Mouse (Mus musculus): Measurements from ENCODE around the gene Slc9a3r1.

Gene Slc9a3r1

GRCm38 (mm10) chr11:115162832-115163480 lies at the start of gene Slc9a3r1:
TSS of gene Slc9a3r1 (plus strand) at chr11:115163341.
- in situ Hi-C loops (cut with MboI), result no loop called here

DNA sequence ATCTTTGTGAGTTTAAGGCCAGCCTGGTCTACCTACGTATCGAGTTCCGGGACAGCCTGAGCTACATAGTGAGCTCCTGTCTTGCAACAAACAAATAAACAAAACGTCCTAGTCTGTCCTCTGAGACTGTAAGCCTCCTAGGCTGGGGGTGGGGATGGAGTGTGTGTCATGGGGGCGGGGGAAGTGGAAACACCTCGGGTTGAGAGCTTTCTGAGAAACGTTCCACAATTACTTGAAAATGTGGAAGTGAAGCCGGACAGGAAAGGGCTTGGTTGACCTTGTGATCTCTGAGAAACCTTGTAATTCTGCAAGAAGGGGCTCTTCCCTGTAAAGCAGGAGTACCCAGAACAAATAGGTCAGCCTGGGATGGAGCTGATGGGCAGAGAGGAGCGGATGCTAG lies 43.7 kb upstream of the Slc9a3r1 start:
- in situ Hi-C loops (cut with MboI), result no loop called here

DNA sequence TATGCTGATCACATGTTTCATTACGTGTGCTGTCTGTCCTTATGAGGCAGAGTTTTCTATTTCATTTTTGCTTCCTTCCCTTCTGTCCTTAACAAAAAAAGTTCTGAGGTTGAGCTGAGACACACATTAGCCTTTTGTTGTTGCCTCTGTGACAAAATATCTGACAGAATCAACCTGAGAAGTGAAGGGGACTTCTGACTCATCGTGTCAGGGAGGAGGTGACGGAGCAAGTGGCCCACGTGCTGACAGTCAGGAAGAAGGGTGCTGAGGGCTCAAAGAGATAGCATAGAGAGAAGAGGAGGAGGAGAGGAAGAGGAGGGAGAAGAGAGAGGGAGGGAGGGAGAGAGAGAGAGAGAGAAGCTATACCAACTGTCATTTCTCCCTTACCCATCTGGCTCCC lies 34.7 kb upstream of the Slc9a3r1 start:
- in situ Hi-C loops (cut with MboI), result no loop called here

GRCm38 (mm10) chr11:115129508-115130126 lies 33.5 kb upstream of the Slc9a3r1 start:
- in situ Hi-C loops (cut with MboI), result no loop called here

- in situ Hi-C loops (cut with MboI), result no loop called here
Measured at GRCm38 (mm10) chr11:115131768-115132381, 31.3 kb upstream of the Slc9a3r1 start.

GRCm38 (mm10) chr11:115133800-115134199 lies 29.3 kb upstream of the Slc9a3r1 start, which contains the start of gene Cd300lf:
TSS of gene Cd300lf (minus strand) at chr11:115133992.
- in situ Hi-C loops (cut with MboI), result no loop called here

DNA sequence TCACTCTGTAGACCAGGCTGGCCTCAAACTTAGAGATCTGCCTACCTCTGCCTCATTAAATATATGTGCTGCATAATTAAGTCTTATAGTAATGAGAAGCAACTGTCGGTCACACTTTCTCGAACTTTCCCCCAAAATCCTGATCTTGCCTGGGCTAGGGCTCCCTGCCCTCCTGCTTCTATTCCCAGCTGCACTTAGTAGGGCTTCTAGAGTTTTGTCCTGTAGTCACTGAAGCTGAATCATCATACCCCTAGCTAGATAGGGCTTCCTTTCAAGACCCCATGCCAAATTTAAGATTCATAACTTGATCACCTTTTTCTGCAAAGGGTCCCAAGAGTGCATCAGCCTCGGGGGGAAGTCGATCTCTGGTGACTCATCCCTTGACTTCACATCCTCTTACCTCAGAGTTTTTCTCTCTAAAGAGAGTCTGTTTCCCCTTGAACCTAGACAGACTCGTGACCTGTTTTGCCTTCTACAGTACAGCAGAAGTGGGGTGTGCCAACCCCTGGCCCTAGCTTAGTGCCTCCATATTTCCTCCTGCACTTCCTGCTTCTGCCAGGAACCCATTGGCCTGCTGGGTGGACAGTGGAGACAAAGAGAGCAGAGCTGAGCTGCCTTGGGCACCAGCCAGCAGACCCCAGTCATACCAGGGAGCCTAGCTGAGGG lies 24.4 kb upstream of the Slc9a3r1 start:
- in situ Hi-C loops (cut with MboI), result no loop called here

GRCm38 (mm10) chr11:115141970-115142369 lies 21.2 kb upstream of the Slc9a3r1 start:
- in situ Hi-C loops (cut with MboI), result no loop called here

- in situ Hi-C loops (cut with MboI), result no loop called here
Measured at GRCm38 (mm10) chr11:115147813-115148212, 15.3 kb upstream of the Slc9a3r1 start.

DNA sequence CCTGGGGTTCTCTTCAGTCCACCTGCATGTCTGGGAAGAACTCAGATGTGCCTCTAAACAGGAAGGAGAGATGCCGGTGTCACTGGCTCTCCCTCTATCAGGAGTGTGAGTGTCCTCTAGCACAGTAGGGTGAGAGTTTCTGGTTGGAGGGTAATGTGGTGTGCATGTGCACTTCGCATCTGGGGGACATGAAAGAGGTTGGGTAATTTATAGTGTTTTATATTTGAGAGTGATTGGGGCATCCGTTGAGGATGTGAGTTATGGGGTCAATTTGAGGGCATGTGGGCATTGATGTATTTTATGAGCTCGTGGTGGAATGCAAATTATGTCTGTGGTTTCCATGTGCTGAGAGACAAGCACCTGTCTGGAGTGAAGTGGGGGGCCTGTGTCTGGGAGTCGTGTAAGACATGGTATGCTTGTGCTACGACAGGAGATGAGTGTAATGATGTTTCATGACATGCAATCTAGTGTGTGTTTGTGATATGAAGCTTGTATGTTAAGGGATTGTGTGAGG lies 12.3 kb upstream of the Slc9a3r1 start:
- in situ Hi-C loops (cut with MboI), result no loop called here

GRCm38 (mm10) chr11:115151755-115152429 lies 11.2 kb upstream of the Slc9a3r1 start:
- in situ Hi-C loops (cut with MboI), result no loop called here

DNA sequence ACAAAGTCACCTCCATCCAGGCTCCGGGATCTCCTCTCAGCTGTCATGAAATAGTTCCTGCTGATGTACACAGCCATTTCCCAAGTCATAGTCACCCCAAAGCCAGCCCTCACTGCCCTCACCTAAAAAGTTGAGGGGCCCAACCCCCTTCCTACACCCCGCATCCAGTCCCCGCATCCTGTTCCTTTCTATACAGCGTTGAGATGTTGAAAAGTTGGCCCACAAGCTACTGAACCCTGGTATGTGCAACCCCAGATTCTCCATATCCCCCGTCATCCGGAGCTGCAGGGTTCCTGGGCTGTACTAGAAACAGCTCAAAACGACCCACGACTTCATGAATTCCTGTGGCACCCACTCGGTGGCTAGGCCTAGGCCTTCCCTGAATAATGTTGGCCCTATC lies 10.1 kb upstream of the Slc9a3r1 start:
- in situ Hi-C loops (cut with MboI), result no loop called here

- in situ Hi-C loops (cut with MboI), result no loop called here
Measured at GRCm38 (mm10) chr11:115153699-115154292, 9.3 kb upstream of the Slc9a3r1 start.

- in situ Hi-C loops (cut with MboI), result loop anchor here (5.0 kb wide), 1 partner anchor 73 kb away; no protein-coding TSS in a partner anchor
Measured at GRCm38 (mm10) chr11:115155053-115155634, 8.0 kb upstream of the Slc9a3r1 start.

DNA sequence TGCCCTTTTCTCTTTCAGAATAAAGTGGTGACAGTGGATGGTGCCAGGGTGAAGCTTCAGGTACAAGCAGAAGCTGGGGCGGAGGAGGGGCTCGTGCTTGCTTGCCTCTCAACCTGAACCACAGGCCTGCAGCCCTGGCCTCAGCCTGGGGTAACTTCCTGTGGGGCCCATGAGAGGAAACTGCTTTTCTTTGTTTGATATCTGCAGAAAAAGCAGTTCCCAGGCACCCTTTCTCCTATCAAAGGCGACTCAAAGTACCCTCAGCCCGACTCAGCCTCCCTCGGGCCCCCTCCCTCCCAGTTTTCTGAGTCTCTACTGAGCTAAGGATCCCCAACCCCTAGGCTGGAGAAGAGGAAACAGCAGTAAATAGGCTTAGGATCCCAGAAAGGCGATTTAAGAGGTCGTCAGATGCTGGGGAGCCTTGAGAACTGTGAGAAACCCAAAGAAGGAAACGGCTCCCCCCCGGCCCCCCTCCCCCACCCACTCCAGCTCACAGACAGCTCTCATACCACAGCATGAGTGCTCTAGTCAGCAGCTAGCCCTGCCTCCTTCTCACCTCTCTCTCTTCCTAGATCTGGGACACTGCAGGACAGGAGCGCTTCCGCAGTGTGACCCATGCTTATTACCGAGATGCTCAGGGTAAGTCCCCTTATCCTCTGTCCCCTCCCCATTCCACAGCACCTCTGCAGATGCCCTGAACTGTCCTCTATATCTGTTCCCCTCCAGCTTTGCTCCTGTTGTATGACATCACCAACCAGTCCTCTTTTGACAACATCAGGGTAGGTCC lies 5.0 kb upstream of the Slc9a3r1 start:
- in situ Hi-C loops (cut with MboI), result loop anchor here (5.0 kb wide), 1 partner anchor 76 kb away; no protein-coding TSS in a partner anchor

- in situ Hi-C loops (cut with MboI), result no loop called here
Measured at GRCm38 (mm10) chr11:115160016-115160797, 2.9 kb upstream of the Slc9a3r1 start.

DNA sequence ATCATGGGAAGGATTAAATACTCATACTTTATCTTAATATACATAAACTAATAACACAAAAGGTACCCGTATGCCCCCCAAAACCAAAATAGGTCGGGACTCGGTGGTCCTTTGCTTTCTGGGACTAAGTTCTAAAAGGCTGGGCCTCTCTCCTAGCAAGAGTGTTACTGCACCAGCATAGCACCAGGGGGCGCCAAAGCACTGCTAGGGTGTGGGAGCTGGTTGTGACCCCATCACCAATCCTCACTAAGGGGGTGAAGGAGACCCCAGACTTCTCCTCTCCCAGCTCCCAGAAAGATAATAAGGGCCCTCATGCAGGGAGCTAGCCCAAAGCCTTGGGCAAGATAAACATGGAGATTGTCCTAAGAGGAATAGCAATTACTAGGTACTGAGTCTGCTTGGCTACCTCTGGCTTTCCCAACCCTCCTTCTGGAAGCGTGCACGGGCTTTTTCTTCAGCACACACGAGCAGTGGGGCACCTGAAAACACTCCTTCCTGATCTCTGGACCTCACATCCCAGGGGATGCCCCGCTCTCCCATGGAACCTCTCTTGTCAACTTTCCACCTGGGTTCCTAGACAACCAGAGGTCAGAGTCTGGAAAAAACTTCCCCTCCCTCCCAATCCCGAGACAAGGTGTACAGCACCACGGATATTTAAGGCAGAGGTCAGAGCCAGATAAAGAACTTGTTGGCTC lies 2.1 kb upstream of the Slc9a3r1 start:
- in situ Hi-C loops (cut with MboI), result no loop called here

DNA sequence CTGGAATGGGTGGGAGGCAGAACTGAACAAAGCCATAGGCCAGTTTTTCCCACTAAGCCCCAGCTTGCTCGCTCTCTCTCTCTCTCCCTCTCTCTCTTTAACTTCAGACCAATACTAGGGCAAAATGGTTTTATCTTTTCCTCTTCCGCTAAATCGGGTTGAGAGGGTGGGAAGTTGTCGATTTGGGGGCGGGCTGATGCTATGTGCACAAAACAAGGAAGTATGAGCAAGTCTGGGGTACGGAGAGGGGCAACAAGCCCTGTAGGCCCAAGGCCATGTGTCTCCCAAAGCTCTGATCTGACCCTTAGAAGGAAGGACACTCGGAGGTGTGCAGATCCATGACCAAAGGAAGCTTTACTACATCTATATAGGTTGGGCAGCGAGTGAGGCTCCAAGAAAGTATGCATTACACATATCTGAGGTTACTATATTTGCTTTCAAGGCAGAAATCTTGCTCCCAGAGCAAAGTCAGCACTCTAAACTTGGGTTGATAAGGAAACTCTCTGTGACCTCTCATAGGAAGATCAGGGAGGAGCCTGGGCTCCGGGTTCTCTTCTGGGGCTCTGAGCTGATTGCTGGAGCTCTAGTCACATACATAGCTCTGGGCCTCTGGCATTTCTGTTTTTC lies 1.4 kb upstream of the Slc9a3r1 start:
- in situ Hi-C loops (cut with MboI), result no loop called here

Data from mature B cell (primary cell).